Mouse (Mus musculus) liver, embryonic 14.5 days (tissue): ENCODE results near the gene Tnfsf9.

Experiments
- CTCF ChIP-seq: IDR thresholded peaks from 2 replicates; pipeline ENCODE4 v1.5.1; 2016; ENCODE audit warnings: antibody characterized with exemption, low read depth, control low read depth
- EP300 ChIP-seq: IDR thresholded peaks from 2 replicates; pipeline ENCODE4 v1.6.1; 2016; ENCODE audit warnings: antibody characterized with exemption, low read depth

GRCm38 (mm10) chr17:57145115-57145514 is 40.0 kb downstream of the Tnfsf9 start:
- TF ChIP-seq CTCF (no peak), EP300 (no peak)
